Mouse (Mus musculus) heart, embryonic 16.5 days (tissue): ENCODE measurements around the gene Shcbp1. TPM values are rescaled to one million over a fixed set of nuclear protein-coding genes. Genes with fewer than 3 reads are reported as not detected.
"Not testable (repeated sequence)": the region's sequence is repeated elsewhere in the genome, so short reads cannot be mapped to it uniquely, and the experiment has no call there.

Experiments used
- ATAC-seq: fragments of 200-750 bp; cut with Nextera tagmentation; replicated peaks from 2 replicates; pipeline ENCODE4 v1.8.0; 2017; ENCODE audit warnings: moderate number of reproducible peaks; ENCODE audit not compliant: insufficient read depth, low FRiP score; ENCODE audit errors: extremely low read depth
- H3K27ac ChIP-seq: fragments of 300-500 bp; sonication (generic); 2 replicates; pipeline ENCODE4 v1.5.1; 2014; ENCODE audit warnings: mild to moderate bottlenecking, low read length, control low read depth, moderate library complexity
- H3K27me3 ChIP-seq: fragments of 300-500 bp; sonication (generic); 2 replicates; pipeline ENCODE4 v1.6.1; 2014; ENCODE audit warnings: low read length, mixed read lengths; ENCODE audit not compliant: control insufficient read depth, insufficient read depth
- H3K36me3 ChIP-seq: fragments of 300-500 bp; sonication (generic); 2 replicates; pipeline ENCODE4 v1.6.1; 2014; ENCODE audit not compliant: control insufficient read depth, insufficient read depth
- H3K4me1 ChIP-seq: fragments of 300-500 bp; sonication (generic); 2 replicates; pipeline ENCODE4 v1.6.1; 2014; ENCODE audit warnings: low read length, mixed read lengths; ENCODE audit not compliant: control insufficient read depth, insufficient read depth
- H3K4me2 ChIP-seq: fragments of 300-500 bp; sonication (generic); 2 replicates; pipeline ENCODE4 v1.6.1; 2014; ENCODE audit warnings: low read depth, mild to moderate bottlenecking, control low read depth, low read length
- H3K4me3 ChIP-seq: fragments of 300-500 bp; sonication (generic); 2 replicates; pipeline ENCODE4 v1.5.1; 2014; ENCODE audit warnings: mild to moderate bottlenecking, control low read depth, low read length
- H3K9ac ChIP-seq: fragments of 300-500 bp; sonication (generic); 2 replicates; pipeline ENCODE4 v1.6.1; 2014; ENCODE audit warnings: low read length, control low read depth
- H3K9me3 ChIP-seq: fragments of 300-500 bp; sonication (generic); replicated peaks from 2 replicates; pipeline ENCODE4 v1.6.1; 2016; ENCODE audit warnings: low read length; ENCODE audit not compliant: control insufficient read depth
- WGBS: fragments of 180-500 bp; shearing (Covaris S2); extraction: QIAGEN DNeasy Blood & Tissue Kit; methylation state at CpG from one replicate; pipeline ENCODE4 v1.1.7; 2014; 5-methylcytosine and 5-hydroxymethylcytosine counted together
- polyA plus RNA-seq: library from polyadenylated mRNA; unstranded; fragments of >200 nt; fragmentation: Nextera tagmentation; extraction: Ambion mirVana; gene quantifications from 2 replicates; pipeline ENCODE4 v1.2.1, GENCODE M21; 2015

The Shcbp1 gene
- polyA plus RNA-seq, 1 experiment from 2014 or later = 53.2 TPM

DNA sequence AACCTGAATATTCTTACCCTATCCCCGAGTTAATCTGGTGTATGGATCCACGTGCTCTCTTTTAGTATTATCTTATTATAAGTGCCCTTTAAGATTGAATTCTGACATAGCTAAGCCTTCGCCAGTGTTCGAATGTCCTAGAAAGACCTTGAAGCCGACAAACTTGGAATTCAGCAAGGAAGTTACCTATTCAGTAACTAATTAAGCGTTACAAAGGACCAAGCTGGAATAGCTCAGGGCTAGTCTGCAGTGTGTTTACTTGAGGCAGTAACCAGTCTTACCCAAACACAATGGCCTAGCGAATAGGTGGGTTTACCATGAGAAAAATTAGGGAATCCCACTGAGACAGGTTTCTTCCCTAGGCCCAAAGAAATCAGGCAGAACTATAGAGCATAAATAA is 71.5 kb downstream of the Shcbp1 start:
- H3K36me3 ChIP-seq, H3K9ac ChIP-seq: not testable (repeated sequence)

DNA sequence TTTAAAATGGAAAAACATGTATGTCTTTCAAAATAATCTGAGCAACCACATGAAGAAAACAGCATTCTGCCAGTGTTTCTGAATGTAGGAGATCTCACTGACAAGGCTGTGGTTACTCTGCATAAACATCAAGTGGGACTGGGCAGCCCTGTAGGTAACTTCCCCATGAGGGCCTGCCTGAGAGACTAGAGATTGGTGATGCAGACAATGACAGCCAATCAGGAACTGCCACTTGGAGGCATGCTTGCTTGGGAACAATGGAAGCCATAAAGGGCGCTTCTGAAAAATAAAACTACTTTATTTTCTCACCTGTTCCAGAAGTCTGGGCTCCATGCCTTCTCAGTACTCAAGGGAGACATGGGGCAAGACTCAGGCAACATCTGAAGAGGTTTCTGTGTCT is 87.7 kb downstream of the Shcbp1 start:
- Histone ChIP-seq H3K27me3 (no peaks in the 10 kb centered on the region), H3K9ac (no peak overlapping the region), H3K4me1 (no peaks in the 10 kb centered on the region), H3K4me3 (no peak overlapping the region), H3K4me2 (no peak overlapping the region), H3K9me3 (0 out of 2 replicates have a peak, but pooled peaks cover 4% of the 10 kb centered on the region), H3K27ac (no peak overlapping the region), H3K36me3 (no peaks in the 10 kb centered on the region)
- no peak for ATAC-seq
- 38% methylated on average over 1 of the region's 1 CpGs for WGBS

More for the DNA sequence above, 71.5 kb downstream of the Shcbp1 start:
- not testable (repeated sequence) for H3K27ac ChIP-seq, H3K4me2 ChIP-seq, H3K4me3 ChIP-seq, ATAC-seq, H3K9me3 ChIP-seq, H3K27me3 ChIP-seq, H3K4me1 ChIP-seq
- WGBS = 74% methylated on average over 7 of the region's 7 CpGs

Other genes starting within 250 kb of the Shcbp1 start
- 10.4 and 10.5 TPM in 2 replicates for gene Zfp958, start 166.4 kb downstream of the Shcbp1 start, polyA plus RNA-seq